Mouse (Mus musculus) bone marrow macrophage, adult 2 months (primary cell): ENCODE data around the gene Dstyk. TPM values are rescaled to one million over a fixed set of nuclear protein-coding genes. Genes with fewer than 3 reads are reported as not detected.

Source experiments
- H3K27ac ChIP-seq: 2 replicates; pipeline ENCODE4 v1.5.1; 2012; ENCODE audit warnings: low read depth, low read length; ENCODE audit not compliant: insufficient read depth
- H3K4me1 ChIP-seq: 2 replicates; pipeline ENCODE4 v1.6.1; 2012; ENCODE audit warnings: low read length; ENCODE audit not compliant: control insufficient read depth, insufficient read depth
- H3K4me3 ChIP-seq: 2 replicates; pipeline ENCODE4 v1.5.1; 2012; ENCODE audit warnings: mild to moderate bottlenecking, low read length, moderate library complexity; ENCODE audit not compliant: insufficient read depth
- CTCF ChIP-seq: IDR thresholded peaks from 2 replicates; pipeline ENCODE4 v1.5.1; 2012; ENCODE audit warnings: low read depth, mild to moderate bottlenecking, low read length, moderate library complexity
- POLR2A ChIP-seq: IDR thresholded peaks from 2 replicates; pipeline ENCODE4 v1.6.1; 2012; ENCODE audit warnings: mild to moderate bottlenecking, low read depth, low read length, borderline replicate concordance
- polyA plus RNA-seq: library from polyadenylated mRNA; stranded (reverse); fragments of >200 nt; gene quantifications from 2 replicates; pipeline ENCODE4 v1.2.4, GENCODE M21; 2012; ENCODE audit not compliant: missing spikeins, insufficient read depth, insufficient read length

Dstyk gene
- polyA plus RNA-seq, 1 experiment = 26.8 TPM

DNA sequence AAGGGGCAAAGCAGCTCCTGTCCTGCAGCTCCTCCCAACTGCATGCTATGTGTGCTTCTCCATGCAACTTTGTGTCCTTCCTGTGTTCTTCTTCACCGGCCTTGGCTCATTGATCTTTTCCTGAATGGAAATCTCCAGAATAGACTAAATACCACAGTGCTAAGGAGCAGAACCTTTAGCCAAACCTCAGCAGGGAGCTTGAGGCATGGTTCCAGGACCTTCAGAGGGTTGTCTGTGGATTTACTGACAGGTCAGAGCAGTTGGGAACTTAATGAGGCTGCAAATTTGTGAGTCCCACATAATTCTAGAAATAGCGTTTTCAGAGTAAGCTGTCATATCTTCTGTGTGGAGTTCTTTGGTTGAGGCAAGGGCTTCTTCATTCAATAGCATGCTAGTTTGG lies 83.2 kb downstream of the Dstyk start:
- Histone ChIP-seq H3K27ac (no peak overlapping the region), H3K4me1 (no peaks in the 10 kb centered on the region), H3K4me3 (no peak overlapping the region)
- TF ChIP-seq POLR2A (no peak), CTCF (no peak)

- Histone ChIP-seq H3K4me3 (no peak overlapping the region), H3K4me1 (no peaks in the 10 kb centered on the region), H3K27ac (no peak overlapping the region)
- no peak for TF ChIP-seq CTCF
- TF ChIP-seq POLR2A = no peak
Observed at GRCm38 (mm10) chr1:132505155-132505554, 87.8 kb downstream of the Dstyk start.

GRCm38 (mm10) chr1:132506058-132506457 lies 88.7 kb downstream of the Dstyk start, which contains the start of gene Tmem81:
TSS of gene Tmem81 (plus strand) at chr1:132506230.
- TF ChIP-seq CTCF = no peak
- no peak for TF ChIP-seq POLR2A
- no peaks in the 10 kb centered on the region for H3K4me1 ChIP-seq
- H3K27ac ChIP-seq = no peak within 1 kb of the TSS
- H3K4me3 ChIP-seq = no peak within 1 kb of the TSS

- TF ChIP-seq POLR2A (no peak), CTCF (no peak)
- Histone ChIP-seq H3K27ac (no peak overlapping the region), H3K4me1 (no peaks in the 10 kb centered on the region), H3K4me3 (no peak overlapping the region)
Observed at GRCm38 (mm10) chr1:132506656-132507055, 89.3 kb downstream of the Dstyk start.

GRCm38 (mm10) chr1:132509771-132510170 lies 92.4 kb downstream of the Dstyk start:
- H3K27ac ChIP-seq = no peak overlapping the region
- H3K4me3 ChIP-seq = no peak overlapping the region
- no peaks in the 10 kb centered on the region for H3K4me1 ChIP-seq
- TF ChIP-seq POLR2A (no peak), CTCF (no peak)

DNA sequence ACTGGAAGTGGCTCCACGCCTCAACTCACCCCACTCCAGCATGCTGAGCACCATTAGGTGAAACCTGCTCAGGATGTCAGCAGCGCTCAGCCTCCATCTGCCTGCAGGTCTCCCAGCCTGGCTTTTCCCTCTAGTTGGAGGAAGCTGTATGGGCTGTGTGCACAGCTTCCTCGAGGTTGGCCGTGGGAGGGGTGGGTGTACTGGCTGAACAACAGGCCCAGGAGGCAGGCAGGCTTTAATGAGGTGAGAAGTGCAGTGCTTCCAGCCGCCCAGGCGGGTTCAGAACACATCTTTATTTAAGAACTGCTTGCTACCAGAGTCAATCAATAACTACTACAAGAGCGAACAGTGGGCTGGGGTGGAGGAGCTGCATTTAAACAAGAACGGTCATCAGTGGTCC lies 94.2 kb downstream of the Dstyk start:
- no peak overlapping the region for H3K27ac ChIP-seq
- TF ChIP-seq CTCF (no peak), POLR2A (no peak)
- H3K4me3 ChIP-seq = no peak overlapping the region
- no peaks in the 10 kb centered on the region for H3K4me1 ChIP-seq

- no peaks in the 10 kb centered on the region for H3K4me1 ChIP-seq
- no peak overlapping the region for H3K4me3 ChIP-seq
- TF ChIP-seq POLR2A (no peak), CTCF (no peak)
- H3K27ac ChIP-seq = no peak overlapping the region
Observed at GRCm38 (mm10) chr1:132512106-132512505, 94.8 kb downstream of the Dstyk start.

GRCm38 (mm10) chr1:132515339-132515738 lies 98.0 kb downstream of the Dstyk start:
- TF ChIP-seq POLR2A (no peak), CTCF (no peak)
- H3K4me1 ChIP-seq = no peaks in the 10 kb centered on the region
- H3K27ac ChIP-seq = no peak overlapping the region
- no peak overlapping the region for H3K4me3 ChIP-seq

Other genes with a start within 250 kb of the Dstyk start
- gene Lemd1, start 226.1 kb upstream of the Dstyk start, polyA plus RNA-seq = not detected in 2 replicates
- gene AC124108.1, start 226.1 kb upstream of the Dstyk start, polyA plus RNA-seq = not detected in 2 replicates
- gene Gm10188, start 187.8 kb upstream of the Dstyk start, polyA plus RNA-seq = not detected in 2 replicates
- gene Klhdc8a, start 118.9 kb upstream of the Dstyk start, polyA plus RNA-seq = not detected in 2 replicates
- gene Nuak2, start 101.4 kb upstream of the Dstyk start, polyA plus RNA-seq = 22.6 and 24.5 TPM in 2 replicates
- 9.3 and 11.2 TPM in 2 replicates for gene Tmcc2, start 26.3 kb upstream of the Dstyk start, polyA plus RNA-seq
- gene Rbbp5, start 59.8 kb downstream of the Dstyk start, polyA plus RNA-seq = 45.1 and 46.2 TPM in 2 replicates
- gene Tmem81, start 88.7 kb downstream of the Dstyk start, polyA plus RNA-seq = 11.9 and 13.0 TPM in 2 replicates
- gene Cntn2, start 125.7 kb downstream of the Dstyk start, polyA plus RNA-seq = not detected in 2 replicates